Mouse (Mus musculus): ENCODE results near the gene Lilr4b. TPM values are rescaled to one million over a fixed set of nuclear protein-coding genes. Genes with fewer than 3 reads are reported as not detected.
"Not testable (repeated sequence)": the region's sequence is repeated elsewhere in the genome, so short reads cannot be mapped to it uniquely, and the experiment has no call there.

The Lilr4b gene
- polyA plus RNA-seq (2017; shearing (Covaris generic)): 10 to 100 TPM; 40.3 to 56.1 TPM

- ATAC-seq: peak; percentile 92
Observed at GRCm38 (mm10) chr10:51480397-51480796, at the start of gene Lilr4b, which contains the start of gene Gm49339. Gene Lilr4b, plus strand, starts transcription at chr10:51480632. Gene Gm49339, plus strand, starts transcription at chr10:51480612.

GRCm38 (mm10) chr10:51432940-51433339 lies 47.5 kb upstream of the Lilr4b start:
- ATAC-seq: no peak

GRCm38 (mm10) chr10:51435684-51436083 lies 44.7 kb upstream of the Lilr4b start:
- no peak for ATAC-seq

GRCm38 (mm10) chr10:51451610-51452009 lies 28.8 kb upstream of the Lilr4b start:
- no peak for ATAC-seq

GRCm38 (mm10) chr10:51453616-51454298 lies 26.7 kb upstream of the Lilr4b start:
- ATAC-seq: peak; percentile 67

GRCm38 (mm10) chr10:51454365-51454764 lies 26.1 kb upstream of the Lilr4b start:
- peak; percentile 74 for ATAC-seq

- no peak for ATAC-seq
Observed at GRCm38 (mm10) chr10:51455762-51456161, 24.7 kb upstream of the Lilr4b start.

- no peak for ATAC-seq
Observed at GRCm38 (mm10) chr10:51456369-51456768, 24.1 kb upstream of the Lilr4b start.

GRCm38 (mm10) chr10:51463800-51464199 lies 16.6 kb upstream of the Lilr4b start:
- not testable (repeated sequence) for ATAC-seq

- peak; percentile 94 for ATAC-seq
Observed at GRCm38 (mm10) chr10:51490691-51491090, 10.3 kb downstream of the Lilr4b start, which contains the start of gene Lilrb4a. Gene Lilrb4a, plus strand, starts transcription at chr10:51490956.

- peak; percentile 65 for ATAC-seq
Observed at GRCm38 (mm10) chr10:51520021-51520420, 39.6 kb downstream of the Lilr4b start.

- ATAC-seq: no peak
Observed at GRCm38 (mm10) chr10:51521453-51521852, 41.0 kb downstream of the Lilr4b start.

GRCm38 (mm10) chr10:51526090-51526489 lies 45.7 kb downstream of the Lilr4b start:
- no peak for ATAC-seq

- no peak for ATAC-seq
Observed at GRCm38 (mm10) chr10:51526633-51527032, 46.2 kb downstream of the Lilr4b start.

- ATAC-seq: no peak
Observed at GRCm38 (mm10) chr10:51528840-51529434, 48.5 kb downstream of the Lilr4b start.

GRCm38 (mm10) chr10:51529497-51529896 lies 49.1 kb downstream of the Lilr4b start:
- no peak for ATAC-seq

- ATAC-seq: no peak
Observed at GRCm38 (mm10) chr10:51530813-51531212, 50.4 kb downstream of the Lilr4b start.

Other genes starting within 250 kb of the Lilr4b start
- 10 to 100 TPM; 32.1 to 69.5 TPM for gene Gm49339, start within 50 bp of the Lilr4b start, polyA plus RNA-seq (2017; shearing (Covaris generic))
- gene Lilrb4a, start 10.3 kb downstream of the Lilr4b start, polyA plus RNA-seq (2017; shearing (Covaris generic)): 10 to 100 TPM; 48.9 to 65.3 TPM
- gene Fam162b, start 109.9 kb downstream of the Lilr4b start, polyA plus RNA-seq (2017; shearing (Covaris generic)): not detected
- not detected for gene Gprc6a, start 150.8 kb downstream of the Lilr4b start, polyA plus RNA-seq (2017; shearing (Covaris generic))
- not detected for gene Rfx6, start 197.1 kb downstream of the Lilr4b start, polyA plus RNA-seq (2017; shearing (Covaris generic))